Mouse (Mus musculus) myocyte (in vitro differentiated cells): ENCODE data around the gene Sned1.

ENCODE experiments used
- E2F4 ChIP-seq: IDR thresholded peaks from one replicate; pipeline ENCODE4 v1.6.1; 2011; ENCODE audit warnings: mild to moderate bottlenecking, control low read depth, moderate library complexity; ENCODE audit not compliant: insufficient read depth
- MYOD1 ChIP-seq, 3 experiments: IDR thresholded peaks; one replicate each; pipeline ENCODE4 v1.6.1; 2011; ENCODE audit warnings: control low read depth in 2 of 3, low read depth in 2 of 3, mild to moderate bottlenecking in 2 of 3, moderate library complexity in 1 of 3; ENCODE audit not compliant: insufficient read length in 2 of 3, control insufficient read depth in 1 of 3
- MYOG ChIP-seq, 3 experiments: IDR thresholded peaks; one replicate each; pipeline ENCODE4 v1.6.1; 2011; ENCODE audit warnings: control low read depth in 2 of 3, low read depth in 2 of 3, mild to moderate bottlenecking in 2 of 3; ENCODE audit not compliant: insufficient read length in 2 of 3, control insufficient read depth in 1 of 3, insufficient read depth in 1 of 3
- POLR2A ChIP-seq: IDR thresholded peaks from one replicate; pipeline ENCODE4 v1.6.1; 2011; ENCODE audit warnings: low read depth, mild to moderate bottlenecking, control low read depth, moderate library complexity; ENCODE audit not compliant: insufficient read length
- POLR2AphosphoS2 ChIP-seq: IDR thresholded peaks from one replicate; pipeline ENCODE4 v1.6.1; 2011; ENCODE audit warnings: low read depth, control low read depth; ENCODE audit not compliant: insufficient read length

DNA sequence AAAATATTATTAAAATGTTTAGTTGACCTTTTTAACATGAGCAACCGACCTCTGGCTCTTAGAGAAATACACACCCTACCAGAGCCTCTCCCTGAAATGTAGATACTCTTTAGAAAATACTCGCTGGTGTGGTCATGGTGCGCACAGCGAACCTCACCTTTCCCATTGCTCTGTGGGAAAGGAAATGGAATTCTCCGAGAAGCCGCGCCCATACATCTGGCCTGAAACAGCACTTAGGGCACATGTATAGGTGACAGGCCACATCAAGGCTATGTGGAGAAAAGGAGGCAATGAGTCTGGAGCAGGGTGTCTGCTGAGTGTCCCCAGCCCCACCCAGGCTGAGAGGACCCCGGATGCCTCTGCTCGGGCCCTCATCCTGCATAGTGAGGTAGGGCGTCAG, 2.0 kb downstream of the Sned1 start:
- TF ChIP-seq MYOD1 (IDR thresholded peaks at IDR 0.05; ENCODE audit: control insufficient read depth in 1 of 3, insufficient read length in 2 of 3, low read depth in 2 of 3) (no peak), E2F4 (no peak), POLR2A (no peak), MYOG (IDR thresholded peaks at IDR 0.05; ENCODE audit: control insufficient read depth in 1 of 3, insufficient read depth in 1 of 3, insufficient read length in 2 of 3, low read depth in 2 of 3) (no peak), POLR2AphosphoS2 (no peak)
